Comparison of ENCODE assay signal across 22 mouse cellular contexts in genomic region chr9:61393847-61394246, GRCm38 (mm10). TPM values are rescaled to one million over a fixed set of nuclear protein-coding genes. Genes with fewer than 3 reads are reported as not detected.
DNase-seq lines count a peak whose midpoint lies in the region; ATAC-seq and TF ChIP-seq lines count a peak whose summit lies in the region.
"Had no signal": no experiment of that assay in that cellular context is flagged by ENCODE, and none has a peak within 500 bp of the region (broad histone marks: within the 10 kb centered on the region; RNA-seq: fewer than 3 reads in every experiment).

No protein-coding gene starts in this region.

- H3K4me3 ChIP-seq in intestine, postnatal 0 days (ENCODE audit: low read depth, low read length): no peak overlapping the region
- no peak overlapping the region for H3K4me3 ChIP-seq in intestine, embryonic 16.5 days (ENCODE audit: low read length)
- no peak overlapping the region for H3K4me3 ChIP-seq in kidney, adult 2 months (ENCODE audit: insufficient read depth, low read depth, low read length)

- peaks cover 55% of the 10 kb centered on the region for H3K36me3 ChIP-seq in intestine, postnatal 0 days (ENCODE audit: control insufficient read depth, insufficient read depth)
- H3K36me3 ChIP-seq in intestine, embryonic 16.5 days (ENCODE audit: control insufficient read depth, insufficient read depth, low read length): peaks cover 36% of the 10 kb centered on the region
- H3K36me3 ChIP-seq in kidney, adult 2 months (ENCODE audit: control insufficient read depth, insufficient read depth, low read length): peaks cover 5% of the 10 kb centered on the region; the same call in 1 of the 2 replicates

- 77% methylated on average over 5 of the region's 5 CpGs for WGBS in intestine, postnatal 0 days
- 91% methylated on average over 5 of the region's 5 CpGs for WGBS in intestine, embryonic 16.5 days
- 62% methylated on average over 5 of the region's 5 CpGs for WGBS in kidney, adult 2 months

- H3K9ac ChIP-seq in intestine, postnatal 0 days (ENCODE audit: low read depth, low read length): no peak overlapping the region
- no peak overlapping the region for H3K9ac ChIP-seq in intestine, embryonic 16.5 days (ENCODE audit: low read depth, low read length)

- H3K9me3 ChIP-seq in intestine, postnatal 0 days (ENCODE audit: control insufficient read depth): no peaks in the 10 kb centered on the region
- H3K9me3 ChIP-seq in intestine, embryonic 16.5 days (ENCODE audit: control insufficient read depth, low read length): no peaks in the 10 kb centered on the region
- H3K9me3 ChIP-seq: G1E had no signal

- peaks cover 9% of the 10 kb centered on the region; the same call in 1 of the 2 replicates for H3K4me1 ChIP-seq in intestine, postnatal 0 days (replicated peaks; ENCODE audit: control insufficient read depth, insufficient read depth, low read length)
- peaks cover 48% of the 10 kb centered on the region for H3K4me1 ChIP-seq in intestine, embryonic 16.5 days (ENCODE audit: control insufficient read depth, insufficient read depth, low read length)
- peaks cover 32% of the 10 kb centered on the region; the same call in 1 of the 2 replicates for H3K4me1 ChIP-seq in kidney, adult 2 months (ENCODE audit: control insufficient read depth, insufficient read depth, low read length)

- peak overlapping the region; percentile 74; the same call in 1 of the 2 replicates for H3K27ac ChIP-seq in intestine, postnatal 0 days (ENCODE audit: low read depth, low read length)
- no peak overlapping the region for H3K27ac ChIP-seq in intestine, embryonic 16.5 days (ENCODE audit: low read length)
- peak overlapping the region; percentile 48; the same call in 1 of the 2 replicates for H3K27ac ChIP-seq in kidney, adult 2 months (ENCODE audit: insufficient read depth, low read depth, low read length)

- no peak overlapping the region for H3K4me2 ChIP-seq in intestine, postnatal 0 days (replicated peaks; ENCODE audit: low read depth)
- no peak overlapping the region for H3K4me2 ChIP-seq in intestine, embryonic 16.5 days (ENCODE audit: low read depth, low read length)

- TF ChIP-seq POLR2A in kidney, adult 2 months (IDR thresholded peaks at IDR 0.05; ENCODE audit: low read depth, low read length): no peak

- no peaks in the 10 kb centered on the region for H3K27me3 ChIP-seq in intestine, postnatal 0 days (replicated peaks; ENCODE audit: control insufficient read depth, insufficient read depth, low read length)
- no peaks in the 10 kb centered on the region for H3K27me3 ChIP-seq in intestine, embryonic 16.5 days (replicated peaks; ENCODE audit: control insufficient read depth, insufficient read depth, low read length)
- H3K27me3 ChIP-seq in kidney, adult 2 months (replicated peaks; ENCODE audit: control insufficient read depth, insufficient read depth, low read length): no peaks in the 10 kb centered on the region
- H3K27me3 ChIP-seq: CH12.LX, Patski had no signal

- no peak for ATAC-seq in intestine, postnatal 0 days
- ATAC-seq in intestine, embryonic 16.5 days: no peak
- ATAC-seq: activated CD4-positive, CD25-positive, alpha-beta regulatory T cell, adult 4 months; CD4-positive, CD25-positive, alpha-beta regulatory T cell, adult 4 months; Patski had no signal

- peak; percentile 22 for DNase-seq in kidney, adult 11 months
- no peak for DNase-seq in kidney, postnatal 36 days
- DNase-seq in kidney, adult 2 months: peak; percentile 60
- DNase-seq in kidney, postnatal 4 days: no peak
- DNase-seq in kidney, adult 9 months: peak; percentile 69
- DNase-seq in kidney, postnatal 14 days: no peak
- DNase-seq: adrenal gland, adult 2 months; adrenal gland, adult 8-10 months; adrenal gland, postnatal 10 days; adrenal gland, postnatal 14 days; adrenal gland, postnatal 25 days; adrenal gland, postnatal 36 days; B cell, adult 2 months; cerebellum, adult 11 months; cerebellum, adult 11-12 months had no signal

- no peak for TF ChIP-seq CTCF in intestine, postnatal 0 days (IDR thresholded peaks at IDR 0.05; ENCODE audit: low read depth)
- TF ChIP-seq CTCF in kidney, adult 2 months (conservative IDR thresholded peaks at IDR 0.05; ENCODE audit: insufficient read depth, insufficient read length, low read depth, low read length): no peak

RNA-seq across cellular contexts. Expression of gene Tle3, which starts 21.7 kb away (rescaled TPM):
- polyA plus RNA-seq in intestine, postnatal 0 days (2015; fragmentation: Nextera tagmentation; extraction: Ambion mirVana): 24.3 and 28.6 TPM in 2 replicates
- 15.9 and 18.8 TPM in 2 replicates for polyA plus RNA-seq in intestine, embryonic 16.5 days (2015; fragmentation: Nextera tagmentation; extraction: Ambion mirVana)
- 47.2 and 50.9 TPM in 2 replicates for polyA plus RNA-seq in kidney, adult 2 months (2012; rRNA removed)

Comparison
In these comparisons a context has a peak if more than half of its experiments do, and no peak if none do; other contexts are left out.
1. DNase-seq: peak in kidney, adult 11 months (single experiment), kidney, adult 2 months (single experiment) and kidney, adult 9 months (single experiment); none in kidney, postnatal 36 days (0 of 2), kidney, postnatal 4 days (0 of 2) and kidney, postnatal 14 days (single experiment).